Mouse (Mus musculus) spleen, adult 2 months (tissue): ENCODE measurements around the gene Tnfrsf26.

Experiments used
- CTCF ChIP-seq: fragments of 200-500 bp; IDR thresholded peaks from 2 replicates; pipeline ENCODE4 v1.5.1; 2011; ENCODE audit warnings: mild to moderate bottlenecking, inconsistent platforms; ENCODE audit not compliant: insufficient read depth, insufficient read length, insufficient replicate concordance; ENCODE audit errors: extremely low read depth
- POLR2A ChIP-seq: fragments of 200-500 bp; IDR thresholded peaks from 2 replicates; pipeline ENCODE4 v1.6.1; 2011; ENCODE audit warnings: low read depth, low read length, inconsistent platforms

DNA sequence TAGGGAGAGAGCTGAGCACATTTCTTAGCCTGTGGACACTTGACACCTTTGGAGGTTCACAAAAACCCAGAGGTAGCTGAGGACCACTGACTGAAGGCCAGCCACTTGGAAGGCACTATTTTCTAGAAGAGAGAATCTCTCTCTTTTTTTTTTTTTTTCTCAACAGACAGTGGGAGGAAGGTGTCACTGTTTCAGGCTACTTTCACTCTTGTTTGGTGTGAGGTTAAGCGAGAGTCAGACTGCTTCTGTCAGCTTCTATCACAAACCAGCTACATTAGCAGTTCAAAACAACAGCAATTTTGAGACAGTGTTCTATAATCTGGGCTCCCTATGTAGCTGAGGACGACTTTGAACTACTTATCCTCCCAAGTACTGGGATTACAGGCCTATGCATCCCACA is 2.3 kb downstream of the Tnfrsf26 start:
- TF ChIP-seq POLR2A (no peak), CTCF (no peak)
